Mouse (Mus musculus) left cerebral cortex, adult 9 months (tissue): ENCODE results near the gene Pigv.
"Not testable (repeated sequence)": the region's sequence is repeated elsewhere in the genome, so short reads cannot be mapped to it uniquely, and the experiment has no call there.

Experiments used
- DNase-seq, 2 experiments: peaks; one replicate each; pipeline ENCODE4 v3.0.0; 2022; ENCODE audit warnings: low spot score in 2 of 2

Pigv gene

DNA sequence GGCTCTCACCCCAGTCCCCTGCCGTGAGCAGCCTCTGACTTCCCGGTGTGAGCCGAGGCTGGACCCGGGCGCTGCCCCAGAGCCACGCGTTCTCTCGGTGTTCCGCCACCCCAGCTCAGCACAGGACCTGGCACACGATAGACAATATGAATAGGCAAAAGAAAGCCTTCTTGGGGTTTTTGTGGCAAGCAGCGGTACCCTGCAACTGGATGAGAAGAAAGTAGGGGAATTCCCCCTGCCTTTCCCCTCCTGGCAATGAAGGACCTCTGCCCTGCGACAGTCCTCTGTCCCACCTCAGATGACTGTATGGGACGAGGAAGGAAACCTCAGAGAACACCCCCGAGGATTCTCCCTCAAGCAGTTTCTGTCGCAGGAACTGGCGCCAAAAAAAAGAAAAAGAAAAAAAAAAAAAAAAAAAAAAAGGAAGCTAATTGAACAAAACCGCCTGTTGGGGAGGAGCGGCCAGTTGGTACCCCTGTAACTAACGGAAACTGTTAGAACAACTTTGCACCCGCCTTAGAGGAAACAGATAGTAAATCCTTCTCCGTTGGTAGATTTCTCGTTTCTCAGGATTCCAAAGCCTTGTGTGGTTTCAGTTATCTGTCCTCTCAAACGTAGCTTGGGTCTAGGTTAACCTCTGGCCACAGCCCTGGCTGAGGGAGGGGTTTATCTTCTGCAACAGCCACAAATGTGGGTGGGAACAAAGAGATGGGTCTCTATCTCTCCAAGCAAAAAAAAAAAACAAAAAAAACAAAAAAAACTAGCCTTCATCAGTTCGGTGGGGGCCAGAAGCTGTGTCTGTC, 599 bp upstream of the Pigv start:
- no peak for DNase-seq

DNA sequence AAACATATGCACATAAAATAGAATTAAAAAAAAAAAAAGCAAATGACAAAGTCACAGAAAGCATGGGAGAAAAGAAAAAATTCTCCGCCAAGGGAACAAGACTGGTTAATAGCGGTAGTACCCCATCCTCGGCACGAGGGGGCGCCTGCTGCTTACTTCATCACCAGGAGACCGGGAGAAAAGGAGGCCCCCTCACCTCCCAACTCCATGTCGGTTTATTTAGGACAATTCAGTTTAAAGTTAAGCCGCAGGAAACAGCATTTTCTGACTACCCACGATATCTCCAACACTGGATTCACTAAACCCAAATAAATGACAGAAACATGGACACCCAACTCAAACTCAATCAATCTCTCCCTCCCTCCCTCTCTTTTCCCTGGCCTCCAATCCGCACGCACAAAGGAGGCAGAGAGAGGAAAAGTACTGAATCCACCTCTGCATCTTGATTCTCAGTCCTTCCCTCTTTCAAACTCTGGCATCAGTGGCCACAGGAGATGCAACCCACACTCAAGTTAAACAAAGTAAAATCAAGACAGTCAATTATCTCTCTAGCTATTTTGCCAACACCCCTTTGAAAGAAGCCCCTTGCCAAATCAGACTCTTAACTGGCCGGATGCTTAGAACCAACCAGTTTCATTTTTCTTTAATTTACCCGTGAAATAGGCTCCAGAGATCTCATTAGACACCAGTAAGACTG, 1.1 kb downstream of the Pigv start:
- peak; percentile 61 to 88 for DNase-seq

DNA sequence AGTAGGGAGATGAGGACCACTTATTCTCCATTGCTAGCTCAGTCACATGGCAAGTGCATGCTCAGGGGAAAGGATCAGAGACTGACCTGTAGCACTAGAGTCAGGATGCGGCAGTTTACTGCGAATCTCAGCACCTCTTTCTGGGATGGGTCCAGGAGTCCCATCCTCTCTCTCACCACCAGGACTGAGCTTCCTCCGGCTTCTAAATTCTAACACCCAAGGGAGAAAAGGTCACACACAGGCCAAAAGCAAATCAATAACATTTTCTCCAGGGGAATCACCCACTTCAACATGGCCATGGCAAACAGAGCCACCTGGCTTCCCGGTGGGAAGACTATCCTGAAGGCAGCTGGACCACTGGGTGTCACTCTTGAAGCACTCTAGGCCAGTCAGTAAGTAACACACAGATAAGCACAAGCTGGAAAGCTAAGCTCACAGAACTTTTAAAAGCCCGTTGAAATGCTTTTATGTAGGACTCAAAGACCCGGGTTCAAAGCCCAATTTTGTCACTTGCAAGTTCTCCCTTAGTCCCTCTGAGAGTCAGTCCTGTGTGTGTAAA, 2.7 kb downstream of the Pigv start:
- no peak for DNase-seq

DNA sequence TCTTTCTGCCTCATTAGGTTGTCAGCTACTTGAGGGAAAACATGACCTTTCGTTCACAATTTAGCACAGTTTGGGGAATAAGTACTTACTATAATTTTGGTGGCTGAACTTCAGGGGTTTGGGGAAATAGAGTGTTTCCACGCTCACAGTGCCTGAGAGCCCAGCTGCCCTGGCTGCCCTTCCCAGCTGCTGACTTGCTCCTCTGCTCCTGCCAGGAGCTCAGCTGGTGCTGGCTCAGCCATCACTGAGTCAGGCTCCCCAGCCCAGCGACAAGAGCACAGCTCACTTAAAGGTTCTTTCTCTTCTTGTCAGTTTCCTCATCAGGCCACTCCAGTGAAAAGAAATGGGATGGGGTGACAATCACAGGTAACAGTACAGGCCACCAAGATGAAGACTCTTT, 3.9 kb downstream of the Pigv start:
- no peak for DNase-seq

DNA sequence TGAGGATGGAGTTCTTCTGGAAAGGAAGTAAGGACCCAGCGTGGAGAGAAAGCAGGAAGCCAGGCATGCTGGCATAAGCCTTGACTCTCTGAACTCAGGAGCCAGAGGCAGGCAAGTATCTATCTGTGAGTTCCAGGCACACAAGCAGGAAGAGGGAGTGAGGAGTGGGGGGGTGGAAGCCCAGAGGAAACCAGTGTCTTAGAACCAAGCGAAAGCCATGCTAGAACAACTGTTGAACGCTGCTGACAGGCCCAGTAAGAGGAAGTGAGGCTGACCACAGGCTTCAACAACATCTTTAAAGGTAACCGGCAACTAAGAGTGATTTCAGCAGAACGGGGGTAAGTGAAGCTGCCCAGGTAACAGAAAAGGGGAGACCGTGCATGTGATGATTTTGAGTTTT, 6.2 kb downstream of the Pigv start:
- no peak for DNase-seq

DNA sequence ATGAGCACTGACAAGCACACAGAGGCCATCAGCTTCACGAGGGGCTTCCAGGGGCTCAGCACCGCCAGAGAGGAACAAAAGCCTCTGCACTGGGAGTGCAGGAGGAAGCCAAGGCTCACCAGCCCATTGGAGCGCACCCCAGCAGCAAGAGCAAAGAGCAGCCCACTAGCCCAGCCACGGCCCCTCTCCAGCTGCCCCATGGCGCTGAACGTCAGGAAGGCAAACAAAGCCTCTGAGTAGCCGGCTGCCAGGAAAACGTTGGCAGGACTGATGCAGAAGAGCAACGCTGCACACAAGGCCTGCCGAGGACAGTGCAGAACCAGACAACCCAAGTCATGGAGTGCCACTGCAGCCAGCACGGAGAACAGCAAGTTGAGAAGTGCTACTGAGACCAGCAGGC, 7.3 kb downstream of the Pigv start:
- DNase-seq, result no peak

DNA sequence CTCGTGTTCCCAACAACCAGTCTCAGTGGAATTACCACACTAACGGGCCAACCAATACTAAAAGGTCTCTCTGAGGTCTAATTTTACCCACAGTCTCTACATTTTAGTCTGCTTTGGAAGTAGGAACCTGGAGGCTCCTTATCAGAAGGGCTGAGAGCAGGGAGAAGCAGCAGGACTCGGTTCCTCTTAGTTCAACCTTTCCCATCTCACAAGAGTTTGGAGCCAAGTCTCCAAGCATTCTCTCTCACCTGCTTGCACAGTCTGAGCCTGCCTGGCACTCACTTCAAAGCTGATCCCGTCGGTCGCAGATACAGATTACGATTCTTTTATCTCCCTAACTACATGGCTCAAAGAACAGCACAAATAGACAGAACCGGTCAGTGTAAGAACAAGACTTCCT, 9.5 kb downstream of the Pigv start:
- no peak for DNase-seq

DNA sequence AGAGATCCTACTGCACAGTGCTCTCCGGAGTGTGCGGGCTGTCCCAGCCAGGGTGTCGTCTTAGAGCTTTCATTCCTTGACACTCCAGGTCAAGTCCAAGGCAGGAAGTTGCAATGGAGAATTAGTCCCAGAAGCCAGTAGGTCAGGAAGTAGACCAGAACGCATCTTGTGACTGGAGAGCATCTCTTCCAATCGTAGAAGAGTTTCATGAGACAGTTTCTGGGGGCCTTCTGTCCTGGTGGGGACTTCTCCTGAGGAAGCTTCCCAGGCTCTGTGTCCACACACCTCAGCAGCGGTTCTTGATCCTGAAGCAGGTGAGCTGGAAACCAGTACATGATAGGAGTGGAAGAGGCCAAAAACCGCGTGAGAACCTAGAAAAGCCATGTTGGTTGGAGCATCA, 10.0 kb downstream of the Pigv start:
- DNase-seq, result no peak

DNA sequence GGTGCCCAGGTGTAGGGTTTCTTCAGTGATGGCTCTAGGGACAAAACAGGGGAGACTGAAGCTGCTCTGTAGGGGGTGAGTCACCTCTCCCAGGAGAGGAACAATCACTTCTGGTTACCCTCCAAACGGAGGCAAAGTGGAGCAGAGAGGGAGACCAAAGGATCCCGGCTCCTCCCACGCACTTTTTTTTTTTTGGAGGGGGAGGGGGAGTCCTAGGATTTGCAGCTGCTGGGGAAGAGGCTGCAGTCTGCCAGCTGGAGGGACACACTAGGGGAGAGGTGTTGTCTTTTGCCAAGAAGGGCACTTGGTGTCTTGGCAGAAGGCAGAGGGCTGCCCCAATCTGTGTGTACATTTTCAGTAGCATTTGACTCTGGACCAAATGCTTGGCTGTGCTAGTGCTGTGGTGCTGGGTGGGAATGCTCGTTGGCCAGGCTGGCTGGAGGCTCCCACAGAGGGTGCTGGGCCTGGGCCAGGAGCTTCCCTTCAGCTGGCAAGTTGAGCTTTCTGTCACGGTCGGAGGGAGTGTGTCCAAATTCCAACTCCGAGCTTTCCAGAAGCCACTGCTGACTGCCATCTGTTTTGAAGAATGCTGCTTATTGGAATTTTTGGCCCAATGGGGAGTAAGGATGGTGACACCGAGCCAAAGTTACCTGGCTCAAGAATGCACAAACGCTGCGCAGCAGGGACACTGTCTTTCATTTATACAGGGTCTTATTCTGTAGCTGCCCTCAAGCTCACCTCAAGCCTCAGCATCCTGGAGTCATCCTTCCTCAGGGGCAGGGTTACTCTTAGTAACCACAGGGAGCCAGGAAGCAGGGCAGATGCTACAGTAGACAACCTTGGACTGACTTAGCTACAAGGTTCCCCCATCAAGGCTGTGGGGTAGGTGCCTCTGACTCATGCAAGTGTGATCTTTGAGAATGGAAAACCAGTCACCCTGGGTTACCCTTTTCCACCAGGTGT, 12.0 kb downstream of the Pigv start:
- peak; percentile 65 to 85 for DNase-seq

DNA sequence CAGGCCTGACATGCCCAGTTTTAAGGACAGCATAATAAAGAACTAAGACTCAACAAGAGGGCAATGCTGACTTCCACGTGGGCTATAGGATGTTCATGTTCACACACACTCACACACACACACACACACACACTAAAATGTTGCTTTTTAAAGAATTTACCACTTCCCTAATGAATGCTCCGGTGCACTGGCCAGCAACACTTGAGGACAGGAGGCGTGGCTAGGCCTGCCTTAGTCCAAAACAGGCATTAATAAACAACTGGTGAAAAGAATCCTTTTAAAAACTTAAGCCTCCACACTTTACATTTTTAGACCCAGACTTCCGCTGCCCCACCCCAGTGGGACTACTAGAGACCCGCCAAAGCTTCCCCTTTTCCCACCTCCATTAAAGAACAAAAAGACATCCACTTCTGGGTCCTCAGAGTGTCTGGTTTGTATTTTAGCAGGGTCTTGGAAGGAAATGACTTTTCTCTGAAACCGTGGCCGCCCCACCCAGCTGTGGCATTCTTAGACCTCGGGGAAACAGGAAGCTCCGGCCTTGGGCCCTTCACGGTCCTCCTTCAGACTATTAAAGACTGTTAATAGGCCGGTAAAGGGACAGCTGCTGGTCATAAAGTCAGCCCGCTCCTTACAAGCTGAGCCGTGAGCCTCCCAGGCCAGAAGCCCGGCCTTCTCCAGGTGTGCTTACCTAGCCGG, 12.8 kb downstream of the Pigv start:
- DNase-seq, result peak in 1 of 2 experiments; percentile 48

DNA sequence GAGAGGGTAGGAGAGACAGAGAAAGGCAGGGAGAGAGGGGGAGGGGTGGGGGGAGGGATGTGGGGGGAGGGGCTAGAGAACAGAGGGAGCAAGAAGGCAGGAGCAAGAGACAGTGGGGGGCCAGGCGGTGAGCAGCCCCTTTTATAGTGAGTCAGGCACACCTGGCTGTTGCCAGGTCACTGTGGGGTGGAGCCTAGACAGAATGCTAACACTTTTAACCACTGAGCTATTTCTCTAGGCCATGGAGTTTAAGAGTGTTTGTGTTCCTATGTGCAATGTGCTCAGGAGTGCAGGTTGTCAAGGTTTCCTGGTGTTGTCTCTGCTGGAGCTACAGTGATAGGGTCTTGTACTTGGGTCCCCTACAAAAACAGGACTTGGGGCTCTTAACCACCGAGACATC, 13.7 kb downstream of the Pigv start:
- DNase-seq, result no peak

DNA sequence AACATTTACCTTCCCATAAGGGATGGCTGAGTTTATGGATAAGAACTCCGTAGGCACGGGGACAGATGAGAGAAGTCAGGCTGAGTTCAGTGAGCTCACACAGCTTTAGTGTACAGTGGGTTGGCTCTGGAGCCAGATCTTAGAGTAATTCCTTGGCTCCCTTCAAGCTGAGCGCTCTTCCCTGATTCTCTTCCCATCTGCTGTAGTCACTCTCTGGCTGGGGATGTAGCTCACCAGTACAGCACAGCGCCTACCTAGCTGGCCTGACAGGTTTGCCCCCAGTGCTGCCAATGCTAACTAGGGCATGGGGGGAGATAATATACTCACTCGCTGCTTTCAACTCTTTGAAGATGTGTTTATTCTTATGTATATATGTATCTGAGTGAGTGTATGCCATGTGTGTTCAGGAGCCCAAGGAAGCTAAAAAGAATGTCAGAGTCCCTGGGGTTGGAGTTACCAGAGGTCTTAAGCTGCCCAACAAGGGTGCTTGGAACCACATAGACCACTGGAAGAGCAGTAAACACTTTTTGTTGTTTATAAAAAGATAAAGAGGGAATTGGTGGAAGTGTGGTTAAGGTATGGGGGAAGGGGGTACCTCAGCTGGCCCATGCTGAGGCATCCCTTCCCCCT, 14.5 kb downstream of the Pigv start:
- no peak for DNase-seq

DNA sequence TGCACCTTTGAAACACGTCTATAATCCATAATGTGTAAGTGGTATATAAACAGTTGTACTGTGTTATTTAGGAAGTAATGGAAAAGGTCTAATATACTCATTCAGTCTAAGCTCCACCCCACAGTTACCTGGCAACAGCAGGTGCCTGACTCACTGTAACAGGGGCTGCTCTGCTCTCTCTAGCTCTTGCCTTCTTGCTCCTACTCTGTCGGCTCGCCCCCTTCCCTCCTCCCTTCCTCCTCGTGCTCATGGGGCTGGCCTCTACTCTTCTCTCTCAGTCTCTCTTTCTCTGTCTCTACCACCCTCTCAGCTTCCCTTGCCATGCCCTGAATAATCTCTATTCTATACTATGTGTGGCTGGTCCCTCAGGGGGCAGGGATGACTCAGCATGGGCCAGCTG, 15.4 kb downstream of the Pigv start:
- DNase-seq, result no peak

DNA sequence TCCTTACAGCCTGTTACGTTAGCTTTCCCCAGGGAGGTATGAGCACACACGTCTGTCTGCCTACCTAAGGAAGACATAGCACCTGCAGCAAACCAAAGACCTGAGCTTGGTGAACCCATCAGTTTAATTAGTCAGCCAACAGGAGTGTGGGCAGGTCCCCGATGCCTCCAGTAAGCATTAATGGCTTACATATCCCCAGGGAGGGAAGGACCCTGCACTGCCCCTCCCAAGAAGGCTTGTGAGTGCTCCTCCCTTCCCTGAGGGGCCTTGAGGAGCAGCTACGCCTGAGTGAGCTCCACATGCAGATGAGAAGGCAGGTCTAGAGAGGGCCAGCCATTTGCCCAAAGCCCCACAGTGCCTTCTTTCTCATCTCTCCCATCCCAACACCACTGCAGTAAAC, 16.2 kb downstream of the Pigv start:
- DNase-seq, result no peak

DNA sequence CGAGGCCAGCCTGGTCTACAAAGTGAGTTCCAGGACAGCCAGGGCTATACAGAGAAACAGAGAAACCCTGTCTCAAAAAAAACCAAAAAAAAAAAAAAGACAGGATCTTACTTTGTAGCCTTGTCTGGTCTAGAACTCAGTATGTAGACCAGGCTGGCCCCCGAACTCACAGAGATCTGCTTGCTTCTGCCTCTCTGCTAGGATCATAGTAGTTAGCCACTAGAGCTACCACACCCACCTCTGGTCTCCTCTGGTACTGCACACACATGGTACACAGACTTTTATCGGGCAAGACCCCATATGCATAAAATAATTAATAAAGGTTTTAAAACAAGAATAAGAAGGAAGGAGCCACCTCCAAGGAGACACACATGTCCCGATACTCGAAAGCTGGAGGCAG, 18.4 kb downstream of the Pigv start:
- DNase-seq, result not testable (repeated sequence)

DNA sequence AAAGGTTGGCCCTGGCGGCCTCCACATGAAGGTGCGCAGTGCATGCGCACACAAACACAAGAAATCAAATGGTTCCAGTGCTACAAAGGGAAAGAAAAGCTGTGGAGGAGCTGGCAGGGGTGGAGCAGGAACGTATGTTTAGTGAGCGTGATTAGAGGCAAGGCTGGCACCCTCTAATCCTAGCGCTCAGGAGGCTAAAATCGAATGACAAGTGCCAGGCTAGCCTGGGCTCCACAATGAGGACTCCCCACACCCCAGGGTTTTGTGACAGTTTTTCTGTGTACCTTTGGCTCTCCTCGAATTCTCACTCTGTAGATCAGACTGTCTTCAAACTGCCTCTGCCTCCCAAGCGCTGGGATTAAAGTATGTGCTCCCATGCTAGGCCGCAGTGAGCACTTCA, 19.7 kb downstream of the Pigv start:
- DNase-seq, result no peak

DNA sequence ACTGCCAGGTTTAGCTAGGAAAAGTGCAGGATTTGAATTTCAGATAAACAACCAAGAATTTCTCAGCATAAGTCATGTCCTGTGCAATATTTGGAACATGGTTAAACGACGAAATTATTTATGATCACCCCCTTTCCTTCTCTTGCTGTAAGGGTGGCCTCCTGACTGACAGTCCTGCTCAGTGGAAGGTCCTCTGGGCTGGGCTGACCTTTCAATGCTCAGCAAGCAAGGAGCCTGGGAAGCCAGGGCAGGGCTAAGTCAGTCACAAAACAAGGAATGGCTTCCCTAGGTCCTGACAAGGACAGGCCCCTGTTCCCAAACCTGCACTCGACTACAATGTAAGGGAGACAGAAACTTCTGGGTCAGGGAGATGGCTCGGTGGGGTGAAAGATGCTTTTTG, 20.5 kb downstream of the Pigv start:
- DNase-seq, result no peak

DNA sequence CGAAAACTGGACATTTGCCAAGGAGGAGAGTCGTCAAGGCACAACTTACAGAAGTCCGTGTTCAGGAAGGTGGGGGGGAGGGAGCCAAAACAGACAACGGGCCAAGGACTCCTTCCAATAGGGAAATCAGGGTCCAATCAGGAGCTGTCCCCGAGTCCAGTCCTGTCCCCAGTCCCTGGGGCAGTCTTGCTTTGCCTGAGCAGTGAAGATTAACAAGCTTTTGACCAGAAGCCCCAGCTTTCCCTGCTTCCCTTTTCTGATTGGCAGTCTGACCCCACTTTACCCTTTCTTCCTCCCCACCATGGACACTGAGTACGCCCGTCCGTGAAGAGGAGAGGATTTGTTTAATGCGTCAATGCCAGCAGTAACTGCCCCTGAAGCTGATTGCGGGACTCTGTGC, 21.0 kb downstream of the Pigv start:
- no peak for DNase-seq

DNA sequence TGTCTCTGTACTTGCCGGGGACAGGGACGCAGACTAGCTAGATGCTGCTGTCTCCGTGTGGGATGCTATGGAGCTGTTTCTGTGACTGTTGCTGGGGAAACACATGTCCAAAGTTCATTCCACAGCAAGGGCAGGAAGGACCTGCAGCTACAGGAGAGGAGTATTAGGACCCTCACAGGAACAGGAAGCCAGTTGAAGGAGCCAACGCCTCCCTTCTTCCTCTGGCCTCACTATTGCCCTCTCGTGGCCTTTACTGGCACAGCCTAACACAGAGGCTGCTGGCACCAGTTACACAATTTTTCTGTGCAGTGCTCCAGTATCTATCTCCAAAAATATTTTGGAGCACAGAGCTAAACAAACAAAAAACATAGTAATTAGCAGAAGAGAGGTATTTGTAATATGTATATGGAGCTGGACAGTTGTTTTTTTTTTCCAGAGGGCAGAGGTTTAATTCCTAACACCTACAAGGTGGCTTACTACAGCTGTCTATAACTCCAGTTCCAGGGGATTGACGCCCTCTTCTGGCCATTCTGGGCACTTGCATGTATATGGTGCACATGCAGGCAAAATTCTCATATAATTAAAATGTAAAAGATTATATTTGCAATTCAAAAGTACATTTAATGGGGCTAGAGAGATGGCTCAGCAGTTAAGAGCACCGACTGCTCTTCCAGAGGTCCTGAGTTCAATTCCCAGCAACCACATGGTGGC, 22.3 kb downstream of the Pigv start, which contains the start of gene Zdhhc18:
Gene Zdhhc18 (minus strand): TSS at position 166 of the 711 bp plus-strand sequence.
- DNase-seq, result peak in 1 of 2 experiments; percentile 82

DNA sequence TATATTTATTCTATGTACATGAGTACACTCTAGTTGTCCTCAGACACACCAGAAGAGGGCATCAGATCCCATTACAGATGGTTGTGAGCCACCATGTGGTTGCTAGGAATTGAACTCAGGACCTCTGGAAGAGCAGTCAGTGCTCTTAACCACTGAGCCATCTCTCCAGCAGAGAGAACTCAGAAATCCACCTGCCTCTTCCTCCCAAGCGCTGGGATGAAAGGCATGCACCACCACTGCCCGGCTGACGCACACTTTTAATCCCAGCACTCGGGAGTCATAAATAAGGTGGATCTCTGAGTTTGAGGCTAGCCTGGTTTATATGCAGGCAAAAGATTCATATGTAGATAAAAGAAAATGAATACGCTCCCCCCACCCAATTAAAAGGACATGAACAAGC, 23.0 kb downstream of the Pigv start:
- DNase-seq, result not testable (repeated sequence)
